Mouse (Mus musculus) olfactory bulb, adult 2 months (tissue): Measurements from ENCODE around the gene Mrpl49. TPM values are rescaled to one million over a fixed set of nuclear protein-coding genes. Genes with fewer than 3 reads are reported as not detected.
"Not testable (repeated sequence)": the region's sequence is repeated elsewhere in the genome, so short reads cannot be mapped to it uniquely, and the experiment has no call there.

Experiments used
- H3K27ac ChIP-seq: fragments of 200-500 bp; 2 replicates; pipeline ENCODE4 v1.5.1; 2012; ENCODE audit warnings: low read depth, low read length; ENCODE audit not compliant: insufficient read depth
- H3K4me1 ChIP-seq: fragments of 200-500 bp; 2 replicates; pipeline ENCODE4 v1.6.1; 2012; ENCODE audit warnings: low read length; ENCODE audit not compliant: control insufficient read depth, insufficient read depth
- H3K4me3 ChIP-seq: fragments of 200-500 bp; 2 replicates; pipeline ENCODE4 v1.5.1; 2012; ENCODE audit warnings: mild to moderate bottlenecking, low read depth, low read length, moderate library complexity; ENCODE audit not compliant: insufficient read depth
- CTCF ChIP-seq: fragments of 200-500 bp; IDR thresholded peaks from 2 replicates; pipeline ENCODE4 v1.5.1; 2012; ENCODE audit warnings: low read depth, mild to moderate bottlenecking, low read length, moderate library complexity; ENCODE audit not compliant: insufficient read depth
- POLR2A ChIP-seq: fragments of 200-500 bp; IDR thresholded peaks from 2 replicates; pipeline ENCODE4 v1.6.1; 2012; ENCODE audit warnings: mild to moderate bottlenecking, low read depth, low read length, moderate library complexity; ENCODE audit not compliant: insufficient read depth
- WGBS: fragments of 180-500 bp; shearing (Covaris S2); methylation state at CpG from one replicate; pipeline ENCODE4 v1.1.7; 2018; 5-methylcytosine and 5-hydroxymethylcytosine counted together
- polyA plus RNA-seq: library from polyadenylated mRNA; stranded (reverse); fragments of >200 nt; gene quantifications from 2 replicates; pipeline ENCODE4 v1.2.4, GENCODE M21; 2012; ENCODE audit warnings: low replicate concordance; ENCODE audit not compliant: missing spikeins, insufficient read depth, insufficient read length

Mrpl49 gene
- polyA plus RNA-seq, 1 experiment = not detected

DNA sequence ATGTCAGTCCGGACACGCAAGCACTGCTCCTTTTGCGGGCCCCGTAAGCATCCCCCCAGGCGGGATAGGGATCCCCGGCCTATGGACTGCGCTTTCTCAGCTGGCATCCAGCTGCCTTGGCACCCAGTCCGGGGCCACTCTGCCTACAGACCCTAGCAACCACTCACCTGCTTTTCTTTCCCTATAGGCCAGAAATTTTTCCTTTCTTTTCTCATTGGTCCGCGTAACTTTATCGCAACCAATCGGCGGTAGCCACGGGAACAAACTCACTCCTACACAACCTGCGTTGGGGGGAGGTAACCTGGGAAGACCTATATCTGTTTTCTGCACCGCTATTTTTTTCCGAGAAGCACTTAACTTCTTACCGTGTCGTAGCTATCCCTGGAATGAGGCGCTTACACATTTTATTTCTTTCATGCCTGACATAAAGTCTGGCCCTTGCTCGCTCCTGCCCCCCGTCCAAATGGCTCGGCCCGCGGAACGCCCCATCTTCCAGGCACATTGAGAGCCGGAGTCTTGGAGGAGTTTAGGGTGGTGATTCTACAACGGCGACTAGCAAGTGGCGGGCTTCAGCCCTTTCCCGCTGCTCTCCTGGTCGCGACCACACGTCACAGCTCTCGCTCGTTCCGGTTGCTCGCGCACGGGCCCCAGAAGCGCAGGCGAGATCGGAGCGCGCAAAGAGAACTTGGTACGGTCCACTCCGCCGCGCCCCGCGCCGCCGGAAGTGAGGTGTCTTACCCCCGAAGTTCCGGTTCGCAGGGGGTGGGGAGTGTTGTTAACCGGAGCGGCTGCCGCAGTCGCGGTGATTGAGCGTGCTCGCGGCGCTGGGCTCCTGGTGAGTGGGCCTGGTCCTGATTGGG is 11.1 kb downstream of the Mrpl49 start, which contains the start of gene Syvn1:
Syvn1 (plus strand) TSS at position 283 of the 860 bp plus-strand sequence.
- H3K27ac ChIP-seq = peak within 1 kb of the TSS; percentile 99
- under 1% methylated on average over 65 of the region's 65 CpGs for WGBS
- no peak for TF ChIP-seq CTCF
- TF ChIP-seq POLR2A = peak; percentile 77
- peak within 1 kb of the TSS; percentile 88 for H3K4me3 ChIP-seq
- peaks cover 10% of the 10 kb centered on the region for H3K4me1 ChIP-seq

DNA sequence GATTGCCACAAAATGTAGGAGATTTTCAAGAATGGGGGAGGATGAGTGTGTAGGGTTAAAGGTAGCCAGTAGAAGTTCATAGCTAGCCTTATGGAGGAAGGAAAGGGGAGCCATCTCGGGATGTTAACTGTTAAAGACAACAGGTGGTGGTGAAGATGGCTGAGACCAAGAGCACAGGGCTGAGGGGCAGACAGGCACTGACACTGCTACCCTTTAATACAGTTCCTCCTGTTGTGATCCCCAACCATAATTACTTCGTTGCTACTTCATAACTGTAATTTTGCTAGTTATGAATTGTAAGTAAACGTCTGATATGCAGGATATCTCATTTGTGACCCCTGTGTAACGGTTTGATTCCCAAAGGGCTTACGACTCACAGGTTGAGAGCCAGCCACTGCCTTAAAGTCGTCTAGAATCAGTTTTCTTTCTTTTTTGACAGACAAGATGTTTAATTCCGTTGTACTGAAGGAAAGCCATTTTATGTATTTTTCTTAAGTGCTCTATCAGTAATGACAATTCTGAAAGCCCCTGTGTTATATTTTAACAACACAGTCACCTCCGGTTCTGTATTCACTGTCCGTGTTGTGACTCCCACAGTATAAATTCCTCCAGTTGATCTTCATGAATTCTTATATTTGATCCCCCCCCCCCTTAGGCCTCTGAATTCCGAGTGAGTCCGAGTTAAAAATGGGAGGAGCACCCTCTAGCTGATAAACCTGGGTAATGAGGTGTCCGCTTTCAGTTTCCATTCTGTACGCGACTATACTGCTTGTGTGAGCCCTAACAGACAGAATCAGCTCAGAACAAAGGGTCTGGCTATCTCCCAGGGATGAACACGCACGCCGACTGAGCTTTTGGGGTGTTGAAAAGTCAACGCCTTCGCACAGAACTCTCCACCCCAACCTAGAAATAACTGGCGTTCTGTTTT is 12.0 kb downstream of the Mrpl49 start:
- Histone ChIP-seq H3K27ac (peak overlapping the region; percentile 84), H3K4me3 (peak overlapping the region; percentile 88), H3K4me1 (peaks cover 10% of the 10 kb centered on the region)
- 10% methylated on average over 20 of the region's 20 CpGs for WGBS
- TF ChIP-seq CTCF (no peak), POLR2A (no peak)

DNA sequence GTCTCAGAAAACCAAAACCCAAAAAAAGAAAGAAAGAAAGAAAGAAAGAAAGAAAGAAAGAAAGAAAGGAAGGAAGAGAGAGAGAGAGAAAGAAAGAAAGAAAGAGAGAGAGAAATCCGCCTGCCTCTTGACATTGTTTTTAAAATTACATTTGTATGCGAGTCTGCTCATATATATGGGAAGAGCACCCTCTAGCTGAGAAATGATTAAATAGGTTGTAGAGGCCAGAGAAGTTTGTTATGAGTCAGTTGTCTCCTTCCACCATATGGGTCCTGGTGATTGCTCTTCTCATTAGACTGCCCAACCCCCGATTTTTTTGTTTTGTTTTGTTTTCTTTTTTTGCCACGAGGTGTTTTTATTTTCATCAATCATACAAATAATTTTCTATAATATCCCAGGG is 13.5 kb downstream of the Mrpl49 start:
- WGBS = 48% methylated on average over 4 of the region's 4 CpGs

DNA sequence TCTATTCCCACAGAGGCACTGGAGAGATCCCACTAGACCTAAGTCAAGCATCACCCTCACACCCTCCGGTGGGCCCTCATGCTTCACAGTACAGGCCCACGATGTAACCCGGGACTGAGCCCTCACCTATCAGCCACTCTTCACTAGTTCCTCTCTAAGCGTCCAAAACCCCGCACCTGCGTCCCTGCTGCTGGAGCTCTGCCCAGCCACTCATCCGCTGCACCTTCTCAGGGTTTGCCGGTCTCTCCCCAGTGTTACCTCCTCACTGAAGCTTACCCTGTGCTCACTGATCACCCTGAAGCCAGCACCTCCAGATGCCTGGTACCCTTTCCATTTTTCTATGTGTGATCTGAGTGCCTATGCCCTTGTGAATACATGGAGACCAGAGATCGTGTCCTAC is 15.3 kb downstream of the Mrpl49 start:
- no peaks in the 10 kb centered on the region; the same call in 1 of the 2 replicates for H3K4me1 ChIP-seq
- WGBS = 81% methylated on average over 9 of the region's 9 CpGs
- no peak for TF ChIP-seq CTCF
- TF ChIP-seq POLR2A = no peak
- H3K27ac ChIP-seq = no peak overlapping the region
- no peak overlapping the region for H3K4me3 ChIP-seq

More for the DNA sequence above, 13.5 kb downstream of the Mrpl49 start:
- H3K27ac ChIP-seq, H3K4me1 ChIP-seq, H3K4me3 ChIP-seq: not testable (repeated sequence)

DNA sequence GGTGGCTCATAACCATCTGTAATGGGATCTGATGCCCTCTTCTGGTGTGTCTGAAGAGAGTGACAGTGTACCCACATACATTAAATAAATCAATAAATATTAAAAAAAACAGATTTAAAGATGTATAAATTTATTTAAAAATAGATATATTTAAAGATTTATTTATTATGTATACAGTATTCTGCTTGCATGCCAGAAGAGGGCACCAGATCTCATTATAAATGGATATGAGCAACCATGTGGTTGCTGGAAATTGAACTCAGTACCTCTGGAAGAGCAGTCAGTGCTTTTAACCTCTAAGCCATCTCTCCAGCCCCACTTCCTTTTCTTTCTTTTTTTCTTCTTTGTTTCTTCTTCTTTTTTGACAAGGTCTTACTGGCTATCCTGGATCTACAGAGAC is 17.6 kb downstream of the Mrpl49 start:
- TF ChIP-seq CTCF (no peak), POLR2A (no peak)
- H3K4me3 ChIP-seq = no peak overlapping the region
- no peaks in the 10 kb centered on the region; the same call in 1 of the 2 replicates for H3K4me1 ChIP-seq
- no peak overlapping the region for H3K27ac ChIP-seq

DNA sequence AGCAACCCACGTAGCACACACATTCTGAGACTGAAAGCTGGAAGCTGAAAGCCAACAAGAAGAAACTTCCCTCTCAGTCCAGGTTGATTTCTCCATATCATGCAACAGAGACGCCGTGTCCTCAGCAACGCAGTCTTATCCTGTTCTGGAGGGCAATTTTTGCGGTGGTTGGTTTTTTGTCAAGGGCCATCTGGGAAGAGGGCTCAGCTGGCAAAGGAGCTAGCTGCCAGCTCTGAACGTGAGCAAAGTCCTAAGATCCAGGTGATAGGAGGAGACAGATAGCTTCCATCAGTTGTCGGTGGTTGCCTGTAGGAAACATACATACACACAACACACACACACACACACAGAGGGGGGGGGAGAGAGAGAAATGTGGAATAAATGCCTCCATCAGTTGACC is 19.3 kb downstream of the Mrpl49 start:
- 80% methylated on average over 7 of the region's 7 CpGs for WGBS
- TF ChIP-seq POLR2A = no peak
- TF ChIP-seq CTCF = no peak
- Histone ChIP-seq H3K4me1 (no peaks in the 10 kb centered on the region), H3K27ac (no peak overlapping the region), H3K4me3 (no peak overlapping the region)

DNA sequence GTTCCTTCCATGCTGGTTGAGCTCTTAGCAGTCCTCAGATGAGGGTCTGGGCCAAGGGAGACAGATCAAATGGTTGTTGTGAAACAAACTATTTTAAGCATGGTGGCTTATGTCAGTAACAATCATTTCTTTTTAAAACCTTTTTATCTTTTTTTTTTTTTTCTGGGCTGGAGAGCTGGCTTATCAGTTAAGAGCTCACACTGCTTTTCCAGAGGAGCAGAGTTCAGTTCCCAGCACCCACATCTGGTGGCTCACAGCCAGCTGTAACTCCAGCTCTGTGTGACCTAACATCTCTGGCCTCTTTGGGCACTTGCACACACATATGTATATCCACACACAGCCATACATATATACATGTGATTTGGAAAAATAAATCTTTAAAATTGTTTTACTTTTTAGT is 19.9 kb downstream of the Mrpl49 start:
- Histone ChIP-seq H3K4me3 (no peak overlapping the region), H3K27ac (no peak overlapping the region), H3K4me1 (no peaks in the 10 kb centered on the region)
- TF ChIP-seq CTCF (no peak), POLR2A (no peak)

DNA sequence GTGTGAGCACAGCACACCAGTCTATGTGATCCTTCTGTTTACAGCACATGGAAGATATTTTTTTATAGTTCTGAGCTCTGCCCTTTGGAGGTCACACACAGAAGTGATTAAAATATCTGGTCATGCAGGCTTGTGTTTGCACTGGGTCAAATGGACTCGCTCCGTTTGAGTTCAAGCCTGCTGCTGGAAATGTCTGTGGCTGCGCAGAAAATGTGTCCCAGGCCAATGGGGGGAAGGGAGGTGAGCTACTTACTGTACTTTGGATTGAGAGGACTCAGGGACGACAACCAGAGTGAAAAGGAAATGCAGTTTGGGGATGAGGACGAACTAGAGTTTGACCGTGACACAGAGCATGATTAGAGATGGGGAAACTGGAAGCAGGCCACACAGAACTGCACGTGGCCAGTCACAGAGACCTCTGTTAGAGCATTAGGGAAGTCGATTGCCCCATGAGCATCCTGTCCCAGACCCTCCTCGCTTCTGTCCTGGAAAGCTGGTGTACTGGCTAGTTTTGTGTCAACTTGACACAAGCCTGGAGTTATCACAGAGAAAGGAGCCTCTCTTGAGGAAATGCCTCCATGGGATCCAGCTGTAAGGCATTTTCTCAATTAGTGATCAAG is 21.5 kb downstream of the Mrpl49 start:
- no peak overlapping the region for H3K4me3 ChIP-seq
- no peak overlapping the region for H3K27ac ChIP-seq
- TF ChIP-seq CTCF (no peak), POLR2A (no peak)
- WGBS = 77% methylated on average over 9 of the region's 9 CpGs
- H3K4me1 ChIP-seq = no peaks in the 10 kb centered on the region
